17 mouse cellular contexts compared by ENCODE assay signal in the genomic region with DNA sequence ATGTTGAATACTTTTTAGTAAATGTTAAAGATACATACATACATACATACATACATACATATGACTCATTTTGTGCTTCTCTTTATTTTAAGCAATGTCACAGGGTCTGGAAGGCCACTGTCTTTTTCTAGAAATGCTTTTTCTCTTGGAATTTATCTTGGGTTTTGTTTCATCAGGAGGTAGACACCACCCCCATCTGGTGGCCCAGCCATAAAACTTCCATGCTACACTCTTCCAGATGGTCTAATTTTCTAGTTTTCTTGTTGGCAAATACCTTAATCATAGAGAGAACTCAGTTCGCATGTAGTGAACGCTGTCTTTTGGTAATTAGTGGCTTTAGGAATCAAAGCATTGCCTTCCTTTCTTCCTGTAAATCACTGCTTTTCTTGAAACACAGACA. TPM values are rescaled to one million over a fixed set of nuclear protein-coding genes. Genes with fewer than 3 reads are reported as not detected.
DNase-seq lines count a peak whose midpoint lies in the region; ATAC-seq and TF ChIP-seq lines count a peak whose summit lies in the region.
"Had no signal": no experiment of that assay in that cellular context is flagged by ENCODE, and none has a peak within 500 bp of the region (broad histone marks: within the 10 kb centered on the region; RNA-seq: fewer than 3 reads in every experiment).

No protein-coding gene starts in this region.

- H3K4me2 ChIP-seq in forebrain, embryonic 14.5 days (ENCODE audit: low read length) = no peak overlapping the region
- H3K4me2 ChIP-seq in forebrain, embryonic 12.5 days = no peak overlapping the region
- no peak overlapping the region for H3K4me2 ChIP-seq in intestine, postnatal 0 days (replicated peaks; ENCODE audit: low read depth)
- no peak overlapping the region for H3K4me2 ChIP-seq in intestine, embryonic 15.5 days (replicated peaks)
- H3K4me2 ChIP-seq: embryonic facial prominence, embryonic 13.5 days; forebrain, embryonic 13.5 days; hindbrain, embryonic 14.5 days; limb, embryonic 15.5 days; midbrain, embryonic 15.5 days; neural tube, embryonic 12.5 days had no signal

- H3K4me3 ChIP-seq in forebrain, embryonic 14.5 days (ENCODE audit: low read depth, low read length) = no peak overlapping the region
- no peak overlapping the region for H3K4me3 ChIP-seq in forebrain, embryonic 12.5 days (replicated peaks)
- no peak overlapping the region for H3K4me3 ChIP-seq in intestine, postnatal 0 days (ENCODE audit: low read depth, low read length)
- H3K4me3 ChIP-seq in intestine, embryonic 15.5 days (replicated peaks) = no peak overlapping the region
- H3K4me3 ChIP-seq: embryonic facial prominence, embryonic 13.5 days; forebrain, embryonic 13.5 days; limb, embryonic 15.5 days; midbrain, embryonic 15.5 days; neural tube, embryonic 12.5 days had no signal

- H3K27ac ChIP-seq in forebrain, embryonic 14.5 days (ENCODE audit: low read depth, low read length) = no peak overlapping the region
- no peak overlapping the region for H3K27ac ChIP-seq in forebrain, embryonic 12.5 days
- H3K27ac ChIP-seq in intestine, postnatal 0 days (ENCODE audit: low read depth, low read length) = no peak overlapping the region
- H3K27ac ChIP-seq in intestine, embryonic 15.5 days = no peak overlapping the region
- H3K27ac ChIP-seq: embryonic facial prominence, embryonic 13.5 days; forebrain, embryonic 13.5 days; hindbrain, embryonic 14.5 days; limb, embryonic 15.5 days; midbrain, embryonic 15.5 days; neural tube, embryonic 12.5 days had no signal

- H3K9me3 ChIP-seq in forebrain, embryonic 14.5 days (replicated peaks; ENCODE audit: control insufficient read depth, low read length) = no peaks in the 10 kb centered on the region
- H3K9me3 ChIP-seq in forebrain, embryonic 12.5 days = no peaks in the 10 kb centered on the region
- no peaks in the 10 kb centered on the region for H3K9me3 ChIP-seq in intestine, postnatal 0 days (ENCODE audit: control insufficient read depth)
- no peaks in the 10 kb centered on the region for H3K9me3 ChIP-seq in intestine, embryonic 15.5 days
- H3K9me3 ChIP-seq: embryonic facial prominence, embryonic 13.5 days; forebrain, embryonic 13.5 days; limb, embryonic 15.5 days; midbrain, embryonic 15.5 days; neural tube, embryonic 12.5 days had no signal

- DNase-seq in forebrain, embryonic 14.5 days (ENCODE audit: low spot score) = peak; percentile 43
- DNase-seq in lung, postnatal 10 days = peak; percentile 6
- DNase-seq in lung, postnatal 36 days = no peak
- peak; percentile 52 for DNase-seq in brain, adult 2 months (ENCODE audit: low read depth, low spot score)
- DNase-seq in gastrocnemius, postnatal 10 days = no peak
- DNase-seq: cerebellum, adult 9-10 months; thymus, postnatal 25 days had no signal

- H3K4me1 ChIP-seq in forebrain, embryonic 14.5 days (ENCODE audit: control insufficient read depth, insufficient read depth, low read length) = no peaks in the 10 kb centered on the region
- H3K4me1 ChIP-seq in forebrain, embryonic 12.5 days = no peaks in the 10 kb centered on the region
- no peaks in the 10 kb centered on the region for H3K4me1 ChIP-seq in intestine, postnatal 0 days (replicated peaks; ENCODE audit: control insufficient read depth, insufficient read depth, low read length)
- no peaks in the 10 kb centered on the region for H3K4me1 ChIP-seq in intestine, embryonic 15.5 days (replicated peaks)
- H3K4me1 ChIP-seq: embryonic facial prominence, embryonic 13.5 days; forebrain, embryonic 13.5 days; limb, embryonic 15.5 days; midbrain, embryonic 15.5 days; neural tube, embryonic 12.5 days had no signal

- H3K36me3 ChIP-seq in forebrain, embryonic 14.5 days (ENCODE audit: control insufficient read depth, insufficient read depth, low read length) = no peaks in the 10 kb centered on the region
- H3K36me3 ChIP-seq in forebrain, embryonic 12.5 days (replicated peaks) = no peaks in the 10 kb centered on the region
- no peaks in the 10 kb centered on the region for H3K36me3 ChIP-seq in intestine, postnatal 0 days (ENCODE audit: control insufficient read depth, insufficient read depth)
- no peaks in the 10 kb centered on the region for H3K36me3 ChIP-seq in intestine, embryonic 15.5 days
- H3K36me3 ChIP-seq: embryonic facial prominence, embryonic 13.5 days; G1E; limb, embryonic 15.5 days; midbrain, embryonic 15.5 days; neural tube, embryonic 12.5 days had no signal

- H3K9ac ChIP-seq in forebrain, embryonic 14.5 days (ENCODE audit: low read length) = no peak overlapping the region
- no peak overlapping the region for H3K9ac ChIP-seq in forebrain, embryonic 12.5 days
- no peak overlapping the region for H3K9ac ChIP-seq in intestine, postnatal 0 days (ENCODE audit: low read depth, low read length)
- no peak overlapping the region for H3K9ac ChIP-seq in intestine, embryonic 15.5 days
- H3K9ac ChIP-seq: embryonic facial prominence, embryonic 13.5 days; forebrain, embryonic 13.5 days; hindbrain, embryonic 14.5 days; limb, embryonic 15.5 days; midbrain, embryonic 15.5 days; neural tube, embryonic 12.5 days had no signal

- no peaks in the 10 kb centered on the region for H3K27me3 ChIP-seq in forebrain, embryonic 14.5 days (replicated peaks; ENCODE audit: control insufficient read depth, insufficient read depth, low read length)
- no peaks in the 10 kb centered on the region for H3K27me3 ChIP-seq in forebrain, embryonic 12.5 days
- H3K27me3 ChIP-seq in intestine, postnatal 0 days (replicated peaks; ENCODE audit: control insufficient read depth, insufficient read depth, low read length) = no peaks in the 10 kb centered on the region
- H3K27me3 ChIP-seq in intestine, embryonic 15.5 days (replicated peaks) = no peaks in the 10 kb centered on the region
- H3K27me3 ChIP-seq: embryonic facial prominence, embryonic 13.5 days; forebrain, embryonic 13.5 days; limb, embryonic 15.5 days; midbrain, embryonic 15.5 days; neural tube, embryonic 12.5 days had no signal

- WGBS in forebrain, embryonic 14.5 days = 62% methylated on average over 2 of the region's 2 CpGs
- WGBS in forebrain, embryonic 12.5 days = 80% methylated on average over 2 of the region's 2 CpGs
- 60% methylated on average over 2 of the region's 2 CpGs for WGBS in intestine, postnatal 0 days
- WGBS in intestine, embryonic 15.5 days = 76% methylated on average over 2 of the region's 2 CpGs

- peak; percentile 58 for TF ChIP-seq CTCF in intestine, postnatal 0 days (IDR thresholded peaks at IDR 0.05; ENCODE audit: low read depth)

- ATAC-seq in forebrain, embryonic 14.5 days = no peak
- no peak for ATAC-seq in forebrain, embryonic 12.5 days (ENCODE audit: low FRiP score)
- no peak for ATAC-seq in intestine, postnatal 0 days
- no peak for ATAC-seq in intestine, embryonic 15.5 days
- ATAC-seq: forebrain, embryonic 13.5 days; midbrain, embryonic 15.5 days had no signal

RNA-seq across cellular contexts. Expression of gene Postn, which starts 46.9 kb away (rescaled TPM):
- 15.0 and 17.9 TPM in 2 replicates for polyA plus RNA-seq in forebrain, embryonic 14.5 days (2014; fragmentation: Nextera tagmentation; extraction: Ambion mirVana)
- 15.0 and 15.1 TPM in 2 replicates for polyA plus RNA-seq in forebrain, embryonic 12.5 days (2016; fragmentation: Nextera tagmentation; extraction: Ambion mirVana)
- 106 and 107 TPM in 2 replicates for polyA plus RNA-seq in intestine, postnatal 0 days (2015; fragmentation: Nextera tagmentation; extraction: Ambion mirVana)
- 115 and 141 TPM in 2 replicates for polyA plus RNA-seq in intestine, embryonic 15.5 days (2015; fragmentation: Nextera tagmentation; extraction: Ambion mirVana)
- total RNA-seq in gastrocnemius, postnatal 10 days (2021) = 100 to 1,000 TPM; 396 to 601 TPM
- polyA plus RNA-seq: G1E had no signal

Comparison
In these comparisons a context has a peak if more than half of its experiments do, and no peak if none do; other contexts are left out.
1. DNase-seq: peak in forebrain, embryonic 14.5 days (single experiment), lung, postnatal 10 days (single experiment) and brain, adult 2 months (single experiment); none in lung, postnatal 36 days (single experiment) and gastrocnemius, postnatal 10 days (single experiment).